Mouse (Mus musculus) common myeloid progenitor, adult 5-6 weeks (primary cell): ENCODE measurements around the gene Kif3a. TPM values are rescaled to one million over a fixed set of nuclear protein-coding genes. Genes with fewer than 3 reads are reported as not detected.

ENCODE experiments used
- ATAC-seq: replicated peaks from 2 replicates; pipeline ENCODE4 v1.8.0; 2016; ENCODE audit warnings: low read depth, mild to moderate bottlenecking, moderate TSS enrichment, inconsistent platforms; ENCODE audit not compliant: poor library complexity, severe bottlenecking
- total RNA-seq: library from RNA; stranded (forward); fragments of 200-1000, 187-1606 nt; gene quantifications from 2 replicates; pipeline ENCODE4 v1.2.3, GENCODE M21; 2017

Gene Kif3a
- total RNA-seq, 1 experiment from 2014 or later: 18.9 TPM

GRCm38 (mm10) chr11:53637046-53637802 is 70.0 kb downstream of the Kif3a start:
- no peak for ATAC-seq

GRCm38 (mm10) chr11:53637803-53638260 is 70.7 kb downstream of the Kif3a start:
- ATAC-seq: no peak

GRCm38 (mm10) chr11:53642744-53643279 is 75.6 kb downstream of the Kif3a start:
- ATAC-seq: no peak

- ATAC-seq: no peak
These were observed 76.8 kb downstream of the Kif3a start for GRCm38 (mm10) chr11:53644017-53644416.

- no peak for ATAC-seq
These were observed 84.3 kb downstream of the Kif3a start for GRCm38 (mm10) chr11:53651441-53651840.

Other genes starting within 250 kb of the Kif3a start
- gene Zcchc10, start 242.7 kb upstream of the Kif3a start, total RNA-seq: 9.6 and 22.0 TPM in 2 replicates
- 65.0 and 90.0 TPM in 2 replicates for gene Aff4, start 216.5 kb upstream of the Kif3a start, total RNA-seq
- gene Leap2, start 144.2 kb upstream of the Kif3a start, total RNA-seq: not detected in 2 replicates
- 39.5 and 53.6 TPM in 2 replicates for gene Uqcrq, start 136.5 kb upstream of the Kif3a start, total RNA-seq
- gene Gdf9, start 136.4 kb upstream of the Kif3a start, total RNA-seq: 1.1 TPM in 1 of 2 replicates, not detected in the other
- gene Gm10447, start 110.3 kb upstream of the Kif3a start, total RNA-seq: not detected in 2 replicates
- not detected in 2 replicates for gene Shroom1, start 110.2 kb upstream of the Kif3a start, total RNA-seq
- not detected in 2 replicates for gene Gm9837, start 96.9 kb upstream of the Kif3a start, total RNA-seq
- gene Gm9945, start 87.2 kb upstream of the Kif3a start, total RNA-seq: not detected in 2 replicates
- 1.0 and 1.5 TPM in 2 replicates for gene Sowaha, start 87.1 kb upstream of the Kif3a start, total RNA-seq
- 64.2 and 75.0 TPM in 2 replicates for gene Sept8, start 48.1 kb upstream of the Kif3a start, total RNA-seq
- gene Il4, start 51.3 kb downstream of the Kif3a start, total RNA-seq: 0.73 TPM in 1 of 2 replicates, not detected in the other
- 2.1 TPM in 1 of 2 replicates, not detected in the other for gene Il13, start 67.3 kb downstream of the Kif3a start, total RNA-seq
- gene Rad50, start 139.9 kb downstream of the Kif3a start, total RNA-seq: 110 and 112 TPM in 2 replicates
- gene Il5, start 153.4 kb downstream of the Kif3a start, total RNA-seq: not detected in 2 replicates
- gene Irf1, start 202.6 kb downstream of the Kif3a start, total RNA-seq: 57.2 and 69.8 TPM in 2 replicates
- gene Gm17334, start 205.8 kb downstream of the Kif3a start, total RNA-seq: 0.69 TPM in 1 of 2 replicates, not detected in the other